Mouse (Mus musculus) kidney, postnatal 4 days (tissue): Measurements from ENCODE around the gene Hdhd3.
"Not testable (repeated sequence)": the region's sequence is repeated elsewhere in the genome, so short reads cannot be mapped to it uniquely, and the experiment has no call there.

Experiments used
- DNase-seq, 2 experiments: peaks; one replicate each; pipeline ENCODE4 v3.0.0; 2021; ENCODE audit warnings: mixed read lengths in 2 of 2

The Hdhd3 gene

DNA sequence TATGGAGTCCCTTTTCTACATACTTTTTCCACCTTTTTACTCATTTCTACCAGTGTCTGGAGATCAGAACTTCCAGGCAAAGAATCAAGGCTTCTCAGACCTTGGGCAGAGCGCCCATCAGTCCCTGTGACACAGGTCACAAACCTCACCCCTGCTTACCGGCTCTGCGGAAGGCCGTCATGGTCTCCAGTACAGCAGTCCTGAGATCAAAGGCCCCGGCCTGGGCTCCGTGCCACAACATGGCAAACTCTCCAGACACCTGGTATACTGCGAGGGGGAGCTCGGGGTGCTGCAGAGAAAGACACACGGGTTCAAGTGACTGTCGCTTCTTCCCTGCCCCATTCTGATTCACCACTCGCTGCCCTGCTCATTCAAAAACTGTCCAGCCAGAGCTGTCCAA is 6.7 kb upstream of the Hdhd3 start:
- DNase-seq, result peak; percentile 55 to 73

DNA sequence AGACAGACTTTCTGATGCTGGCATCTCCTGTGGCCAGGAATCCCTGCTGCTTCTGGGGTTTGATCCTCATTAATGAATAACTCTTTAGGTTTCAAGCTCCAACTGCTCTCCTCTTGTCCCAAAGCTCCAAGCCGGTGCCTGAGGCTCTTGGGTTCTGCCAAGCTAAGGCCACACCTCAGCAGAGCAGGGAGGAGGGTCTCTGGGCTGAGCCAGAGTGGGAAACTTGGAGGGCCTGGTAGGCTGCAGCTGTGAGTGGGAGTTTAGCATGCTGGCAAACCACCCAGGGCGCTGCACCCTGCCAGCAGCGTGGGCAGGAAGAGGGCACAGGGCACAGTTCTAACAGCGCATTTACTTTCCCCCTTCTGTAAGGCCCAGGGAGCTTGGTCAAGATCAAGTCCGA is 5.6 kb upstream of the Hdhd3 start:
- peak; percentile 46 to 64 for DNase-seq

DNA sequence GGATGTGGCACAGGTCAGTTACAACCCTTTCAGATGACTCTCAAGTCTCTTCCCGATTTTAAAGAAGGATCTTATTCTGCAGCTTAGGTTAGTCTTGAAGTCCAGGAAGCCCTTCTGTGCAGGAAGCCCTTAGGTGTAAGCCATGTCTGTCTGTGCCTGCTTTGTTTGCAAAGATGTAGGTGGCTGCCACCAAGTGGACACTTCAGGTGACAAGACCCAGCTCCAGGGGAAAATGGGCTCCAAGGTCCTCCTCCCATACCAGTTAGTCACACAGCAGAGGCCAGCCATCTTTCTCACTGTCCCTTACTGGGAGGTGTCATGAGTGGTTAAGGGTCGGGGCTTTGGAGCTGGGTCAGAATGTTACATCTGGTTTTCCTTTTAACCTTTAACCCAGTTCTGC is 3.5 kb upstream of the Hdhd3 start:
- peak; percentile 48 to 68 for DNase-seq

DNA sequence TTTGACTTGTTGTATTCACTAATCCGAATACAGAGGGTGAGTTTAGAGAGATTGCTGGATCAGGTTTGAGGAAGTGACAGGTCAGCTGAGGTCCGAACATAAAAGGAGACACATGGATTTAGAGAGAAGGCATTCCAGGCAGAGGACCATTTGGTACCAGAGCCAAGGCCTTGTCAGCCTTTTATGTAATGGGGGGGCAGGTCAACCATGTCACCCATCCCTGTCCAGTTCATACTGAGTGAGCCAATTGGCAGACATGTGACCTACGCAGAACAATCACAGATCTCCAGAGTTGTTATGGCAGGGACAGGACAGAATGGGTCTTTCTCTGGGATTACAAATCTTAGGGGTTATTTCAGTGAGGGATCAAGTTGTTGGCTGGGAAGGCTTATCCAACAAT is 2.7 kb upstream of the Hdhd3 start:
- DNase-seq, result no peak

DNA sequence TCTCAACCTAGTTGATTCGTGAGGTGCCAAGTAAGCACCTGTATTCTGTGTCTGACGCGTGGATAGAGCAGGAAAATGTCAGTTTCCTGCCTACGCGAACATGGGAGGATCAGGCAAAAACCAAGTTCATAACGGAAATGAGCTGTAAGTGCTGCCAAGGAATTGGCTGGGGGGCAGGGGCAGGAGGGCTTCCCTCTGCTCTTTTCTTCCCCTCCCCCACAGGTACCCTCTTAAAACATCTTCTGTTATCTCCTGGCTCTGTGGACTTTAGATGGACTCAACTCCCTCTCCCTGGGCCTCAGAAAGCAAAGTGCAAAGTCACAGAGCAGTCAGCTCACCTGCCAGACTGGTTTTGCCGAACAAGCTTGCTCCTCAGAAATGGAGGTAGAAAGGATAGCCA is 298 bp downstream of the Hdhd3 start:
- no peak for DNase-seq

DNA sequence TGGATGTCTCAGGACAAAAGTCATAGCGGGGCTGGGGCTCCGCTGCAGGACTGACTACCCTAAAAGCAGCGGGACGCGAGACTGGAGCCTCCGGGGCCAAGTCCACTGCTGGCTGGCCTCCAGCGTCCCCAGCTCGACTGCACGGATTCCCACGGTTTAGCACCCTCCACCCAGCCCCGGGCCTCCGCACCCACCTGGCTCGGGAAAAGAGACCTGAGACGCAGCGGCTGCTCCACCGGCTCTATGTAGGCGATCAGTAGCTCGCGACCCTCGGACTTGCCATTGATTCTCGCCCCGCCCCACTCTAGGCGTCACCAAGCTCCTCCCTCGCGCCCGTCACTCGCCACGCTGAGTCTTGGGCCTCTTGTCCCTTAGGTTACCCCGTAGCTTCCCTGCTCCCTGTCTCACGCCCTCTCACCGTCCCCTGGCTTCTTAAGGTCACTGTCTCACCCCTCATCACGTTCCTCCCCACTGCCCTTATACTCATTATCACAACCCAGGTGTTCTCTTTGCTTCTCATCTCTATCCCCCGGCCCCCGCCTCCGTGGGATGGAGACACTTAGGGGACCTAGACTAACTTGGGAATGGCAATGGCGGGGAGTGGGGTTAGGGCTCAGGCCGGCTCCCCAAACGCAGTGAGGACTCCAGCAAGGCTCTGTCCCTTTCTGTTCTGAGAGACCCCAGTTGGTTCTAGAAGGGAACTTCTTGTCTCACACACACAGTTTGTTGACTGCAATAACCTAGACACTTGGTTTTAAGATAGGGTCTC is 1.1 kb downstream of the Hdhd3 start:
- DNase-seq, result peak; percentile 95 to 96

DNA sequence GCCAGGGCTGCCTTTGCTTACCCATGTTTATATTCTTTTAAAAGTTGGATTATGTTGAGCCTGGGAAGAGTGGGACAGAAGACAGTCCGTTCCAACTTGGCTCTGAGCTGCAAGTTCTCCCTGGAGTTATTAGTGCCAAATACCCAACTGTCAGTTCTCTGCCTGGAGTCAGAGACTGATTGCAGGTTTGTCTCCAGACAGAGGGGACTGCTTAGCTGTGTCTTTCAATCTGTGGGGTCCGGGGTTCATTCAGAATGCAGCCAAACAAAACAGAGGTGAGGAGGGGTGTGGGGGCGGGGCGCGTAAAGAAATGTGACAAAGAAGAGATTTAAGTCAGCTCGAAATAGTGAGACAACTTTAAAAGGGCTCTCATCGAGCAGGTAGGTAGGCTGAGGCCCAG is 1.7 kb downstream of the Hdhd3 start:
- no peak for DNase-seq

DNA sequence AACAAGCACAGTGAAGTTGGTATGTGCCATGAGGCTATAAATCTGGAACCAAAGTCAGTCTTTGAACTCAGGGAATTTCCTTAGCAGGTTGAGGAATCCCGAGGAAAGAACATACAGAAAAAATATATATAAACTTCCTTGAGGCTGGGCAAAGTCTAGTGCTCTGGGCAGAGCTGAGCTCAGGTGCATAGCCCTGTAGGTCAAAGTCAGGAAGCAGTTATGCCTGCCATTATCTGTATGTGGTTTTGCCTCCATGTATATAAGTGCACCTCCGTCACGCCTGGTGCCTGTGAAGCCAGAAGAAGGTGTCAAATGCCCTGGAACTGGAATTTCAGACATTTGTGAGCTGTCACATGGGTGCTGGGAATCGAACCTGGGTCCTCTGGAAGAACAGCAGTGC is 2.5 kb downstream of the Hdhd3 start:
- DNase-seq, result no peak

DNA sequence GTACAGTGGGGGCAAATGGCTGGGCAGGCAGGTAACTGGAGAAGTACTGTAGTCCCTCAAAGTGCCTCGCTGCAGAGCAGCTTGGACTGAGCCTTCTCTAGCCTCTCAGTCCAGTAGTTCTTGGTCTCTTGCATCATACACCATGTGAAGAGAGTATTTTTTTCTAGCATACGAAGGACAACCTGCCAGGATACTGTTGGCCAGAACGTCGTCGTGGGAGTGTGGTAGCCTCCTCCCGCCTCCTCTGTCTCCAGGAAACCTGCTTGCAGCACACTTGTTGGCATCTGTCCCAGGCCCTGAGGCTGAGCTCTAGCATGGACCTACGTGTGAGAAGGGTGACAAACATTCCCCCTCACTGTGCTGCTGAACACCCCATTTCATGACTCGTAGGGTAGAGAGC is 6.5 kb downstream of the Hdhd3 start:
- DNase-seq, result peak; percentile 41 to 66

DNA sequence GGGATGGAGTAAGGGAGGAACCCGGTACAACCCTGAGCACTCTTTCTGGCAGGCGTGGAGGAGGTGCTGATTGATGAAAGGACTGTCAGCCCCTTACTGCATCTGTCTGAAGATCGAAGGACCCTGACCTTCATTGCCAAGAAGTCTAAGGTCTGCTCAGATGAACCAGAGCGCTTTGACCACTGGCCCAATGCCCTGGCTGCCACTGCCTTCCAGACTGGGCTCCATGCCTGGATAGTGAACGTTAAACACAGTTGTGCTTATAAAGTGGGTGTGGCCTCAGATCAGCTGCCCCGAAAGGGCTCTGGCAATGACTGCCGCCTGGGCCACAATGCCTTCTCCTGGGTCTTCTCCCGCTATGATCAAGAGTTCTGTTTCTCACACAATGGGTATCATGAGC is 7.3 kb downstream of the Hdhd3 start:
- no peak for DNase-seq

DNA sequence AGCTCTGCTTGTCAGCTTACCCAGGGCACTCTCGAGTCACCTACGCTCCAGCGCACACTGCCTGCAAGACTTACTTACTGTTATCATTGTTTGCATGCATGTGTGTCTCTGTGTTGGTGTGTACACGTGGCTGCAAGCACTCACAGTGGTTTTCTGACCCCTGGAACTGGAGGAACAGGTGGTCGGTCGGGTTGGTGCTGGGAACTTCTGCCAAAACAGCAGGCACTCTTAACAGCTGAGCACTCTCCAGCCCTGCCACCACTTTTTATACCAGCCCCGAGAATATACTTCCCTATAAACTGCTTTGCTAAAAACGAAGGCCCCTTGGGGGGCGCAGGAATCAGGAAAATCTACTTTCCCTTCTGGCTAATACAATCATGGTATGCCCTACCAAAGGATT is 9.0 kb downstream of the Hdhd3 start:
- no peak for DNase-seq

DNA sequence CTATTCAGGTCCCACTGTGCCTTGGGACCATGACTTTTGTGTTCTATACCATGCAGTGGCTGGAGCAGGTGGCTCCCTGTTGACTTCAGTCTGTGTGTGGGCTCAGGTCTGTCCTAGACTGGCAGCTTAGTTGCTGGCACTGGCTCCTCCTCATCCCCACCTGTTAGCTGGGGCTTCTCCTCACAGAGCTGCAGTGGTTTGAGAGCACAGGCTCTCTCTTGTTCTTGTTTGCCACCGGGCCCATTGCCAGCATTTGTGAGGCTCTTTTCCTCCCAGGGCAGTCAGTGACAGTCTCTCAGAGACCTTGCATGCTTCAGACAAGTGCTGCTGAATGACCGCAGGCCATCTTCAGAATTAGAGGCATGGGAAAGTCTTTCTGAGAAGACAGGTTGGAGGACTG is 10.6 kb downstream of the Hdhd3 start:
- DNase-seq, result no peak

DNA sequence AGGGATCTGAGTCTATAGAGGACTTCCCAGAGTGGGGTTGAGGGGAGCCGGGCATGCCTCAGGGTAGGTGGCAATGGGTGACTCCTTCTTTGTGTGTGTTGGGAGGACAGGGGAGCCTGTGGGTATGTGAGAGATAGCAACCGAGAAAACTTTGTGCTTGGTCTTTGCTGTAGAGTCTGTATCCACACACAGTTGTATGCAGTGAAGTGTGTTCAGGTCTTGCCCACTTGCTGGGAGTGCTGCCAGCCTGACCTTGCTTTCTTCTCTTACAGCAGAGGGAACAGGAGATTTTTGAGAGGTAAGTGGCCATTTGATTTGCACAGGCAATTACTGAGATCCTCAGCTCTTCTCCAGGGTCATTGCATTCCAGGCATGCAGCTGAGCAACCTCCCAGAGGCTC is 15.4 kb downstream of the Hdhd3 start:
- no peak for DNase-seq

DNA sequence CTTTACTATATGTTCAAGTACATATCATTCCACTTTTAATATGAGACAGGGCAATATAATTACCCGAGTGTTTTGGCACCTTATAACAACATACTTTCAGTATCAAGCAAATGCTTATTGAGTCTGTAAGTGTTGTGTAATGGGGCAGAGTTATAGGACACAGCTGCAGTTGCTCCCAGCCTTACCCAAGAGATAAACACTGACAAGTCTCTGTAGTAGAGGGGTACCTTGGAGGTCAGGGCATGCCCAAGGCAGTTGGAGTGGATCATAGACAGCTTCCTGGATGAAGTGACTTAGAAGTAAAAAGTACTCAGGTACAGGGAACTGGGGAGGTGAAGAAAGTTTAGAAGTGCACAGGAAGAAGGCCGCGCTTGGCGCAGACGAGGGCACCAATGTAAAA is 16.1 kb downstream of the Hdhd3 start:
- DNase-seq, result no peak

DNA sequence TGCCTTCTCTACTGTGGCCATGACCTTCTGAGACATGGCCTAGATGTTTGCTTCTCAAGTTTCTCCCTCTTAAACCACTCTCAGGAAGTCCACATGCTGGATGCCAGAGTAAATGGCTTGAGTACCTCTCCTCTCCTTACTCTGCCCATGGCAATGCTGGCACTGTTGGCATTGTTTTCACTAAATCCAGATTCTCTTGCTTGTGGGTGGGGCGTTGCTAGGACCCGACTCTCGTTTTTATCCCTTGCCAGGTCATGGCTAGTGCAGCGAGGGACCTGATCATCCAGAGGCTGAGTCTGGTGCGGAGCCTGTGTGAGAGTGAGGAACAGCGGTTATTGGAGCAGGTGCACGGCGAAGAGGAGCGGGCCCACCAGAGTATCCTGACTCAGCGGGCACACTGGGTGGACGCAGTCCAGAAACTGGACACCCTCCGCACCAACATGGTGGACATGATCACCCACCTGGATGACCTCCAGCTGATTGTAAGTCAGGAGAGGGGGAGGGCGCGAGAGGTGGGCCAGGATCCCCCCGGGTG is 17.0 kb downstream of the Hdhd3 start:
- no peak for DNase-seq

DNA sequence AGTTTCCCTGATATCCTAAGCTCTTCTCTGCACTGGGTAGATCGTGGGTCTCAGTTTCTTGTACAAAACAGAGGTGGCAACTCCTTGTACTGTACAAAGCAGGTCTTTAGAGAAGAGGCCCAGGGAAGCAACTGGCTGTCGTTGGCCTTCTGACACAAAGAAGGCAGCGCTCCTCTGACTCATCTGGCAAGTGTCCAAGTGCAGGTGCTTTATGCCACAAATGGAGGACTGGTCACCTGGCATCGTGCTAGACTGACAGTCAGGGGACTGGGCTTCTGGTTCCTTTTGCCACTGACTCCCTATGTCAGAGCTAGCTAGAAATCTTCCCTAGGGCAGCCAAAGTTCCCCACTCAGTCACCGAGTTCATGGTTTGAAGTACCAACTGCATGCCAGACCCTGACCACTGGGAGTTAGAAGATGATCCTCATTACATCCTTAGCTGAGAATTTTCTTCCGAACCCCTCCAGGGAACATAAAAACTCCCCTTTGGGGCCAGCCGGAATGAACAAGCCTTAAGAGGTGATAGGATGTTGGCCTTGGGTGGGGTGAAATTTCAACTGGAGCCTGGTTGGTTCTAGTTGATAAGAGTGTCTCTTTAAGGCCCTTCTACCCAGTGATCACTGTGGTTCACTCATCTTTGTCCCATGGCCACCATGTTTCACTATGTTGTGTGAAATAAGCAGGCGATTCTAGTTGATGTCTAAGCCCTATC is 17.7 kb downstream of the Hdhd3 start:
- DNase-seq, result peak in 1 of 2 experiments; percentile 27

DNA sequence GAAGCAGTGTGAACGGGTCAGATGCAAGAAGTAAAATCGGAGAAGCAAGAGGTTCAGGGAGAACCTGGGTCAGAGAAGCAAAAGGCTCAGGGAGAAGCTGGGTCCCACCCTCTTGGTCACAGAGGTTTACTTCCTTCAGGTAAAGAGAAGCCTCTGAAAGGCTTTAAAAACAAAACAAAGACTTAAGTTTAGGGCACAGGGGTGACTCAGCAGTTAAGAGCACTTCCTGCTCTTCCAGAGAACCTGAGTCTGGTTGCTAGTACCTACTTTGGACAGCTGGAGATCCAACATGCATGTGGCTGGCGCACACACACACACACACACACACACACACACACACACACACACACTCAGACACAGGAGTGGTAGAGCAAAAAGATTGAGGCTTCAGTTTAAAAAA is 18.3 kb downstream of the Hdhd3 start:
- no peak for DNase-seq

DNA sequence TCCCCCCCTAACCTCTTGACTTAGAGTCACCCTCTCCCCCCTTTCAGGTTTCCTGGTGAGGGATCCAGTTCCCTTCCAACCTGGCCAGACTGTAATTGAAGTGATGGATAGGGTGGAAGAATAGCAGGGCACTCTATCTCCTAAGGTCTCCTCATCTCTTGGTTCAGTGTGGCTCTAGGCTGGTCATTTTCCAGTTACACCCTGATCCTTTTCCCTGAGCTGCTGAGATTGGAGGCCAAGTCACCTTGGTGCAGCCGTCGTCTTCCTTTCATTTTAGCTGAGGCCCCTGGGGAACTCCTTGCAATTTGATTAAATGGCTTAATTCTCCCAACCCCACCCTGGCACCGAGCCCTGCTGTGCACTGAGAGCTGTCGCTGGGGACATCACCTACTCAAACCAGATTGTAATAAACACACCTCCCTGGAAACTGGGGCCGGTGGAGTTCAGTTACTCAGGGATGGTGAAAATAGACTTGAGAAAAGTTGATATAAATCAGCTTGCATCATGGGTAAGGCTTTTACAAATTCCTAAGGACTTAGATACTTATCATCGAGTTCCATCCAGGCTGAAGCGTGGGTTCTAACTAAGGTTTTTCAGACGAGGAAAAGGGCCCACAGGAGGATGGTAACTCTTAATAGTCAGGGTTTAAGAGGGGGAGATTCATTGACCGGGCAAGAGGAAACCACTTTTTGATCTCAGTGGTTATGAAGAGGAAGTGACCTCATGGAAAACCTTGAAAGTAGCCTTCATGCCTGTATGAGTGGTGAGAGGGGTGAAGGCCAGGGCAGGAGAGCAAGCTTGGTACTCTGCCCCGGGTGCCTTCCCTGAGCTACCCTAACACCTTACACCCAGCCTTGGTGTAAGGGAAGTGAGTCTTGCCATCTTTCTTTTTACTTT is 22.3 kb downstream of the Hdhd3 start:
- DNase-seq, result peak in 1 of 2 experiments; percentile 41

DNA sequence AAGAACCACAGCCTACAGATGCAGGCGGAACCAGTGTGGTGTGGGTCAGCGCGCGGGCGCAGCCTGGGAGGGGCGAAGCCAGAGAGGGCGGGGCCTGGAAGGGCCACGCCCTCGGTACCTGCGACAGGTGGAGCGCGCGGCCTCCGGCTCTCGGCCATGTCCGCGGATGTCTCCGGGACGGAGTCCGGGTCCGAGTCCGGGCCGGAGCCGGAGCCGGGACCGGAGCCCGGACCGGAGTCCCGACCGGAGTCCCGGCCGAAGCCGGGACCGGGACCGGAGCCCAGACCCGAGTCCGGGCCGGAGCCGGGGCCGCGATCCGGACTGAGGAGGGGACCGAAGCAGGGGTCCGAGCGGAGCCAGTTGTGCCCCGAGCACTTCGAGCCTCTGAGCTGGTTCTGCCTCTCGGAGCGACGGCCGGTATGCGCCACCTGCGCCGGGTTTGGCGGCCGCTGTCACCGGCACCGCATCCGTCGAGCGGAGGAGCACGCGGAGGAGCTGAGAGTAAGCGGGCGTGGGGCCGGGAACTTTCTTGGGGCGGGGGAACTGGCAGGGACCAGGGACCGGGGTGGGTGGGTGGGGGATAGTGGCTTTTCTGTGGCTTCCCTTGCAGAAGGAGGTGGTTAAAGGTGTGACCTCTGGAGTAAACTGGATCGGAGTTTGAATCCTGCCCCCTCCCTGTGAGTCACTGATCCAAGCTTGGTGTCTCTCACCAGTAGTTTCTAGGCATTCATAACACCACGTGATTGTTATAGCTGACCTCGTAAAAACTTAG is 23.1 kb downstream of the Hdhd3 start, which contains the start of gene Bspry:
Gene Bspry (plus strand): TSS at position 117 of the 772 bp plus-strand sequence.
- peak; percentile 70 to 85 for DNase-seq

DNA sequence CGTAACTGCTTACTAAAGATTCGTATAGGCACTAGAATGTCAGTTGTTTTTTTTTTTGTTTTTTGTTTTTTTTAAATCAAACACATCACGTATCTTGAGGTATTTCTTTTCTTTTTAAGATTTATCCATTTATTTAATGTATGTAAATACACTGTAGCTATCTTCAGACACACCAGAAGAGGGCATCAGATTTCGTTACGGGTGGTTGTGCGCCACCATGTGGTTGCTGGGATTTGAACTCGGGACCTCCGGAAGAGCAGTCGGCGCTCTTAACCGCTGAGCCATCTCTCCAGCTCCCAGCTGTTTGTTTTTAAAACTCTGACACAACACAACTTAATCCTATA is 23.7 kb downstream of the Hdhd3 start:
- DNase-seq, result not testable (repeated sequence)

DNA sequence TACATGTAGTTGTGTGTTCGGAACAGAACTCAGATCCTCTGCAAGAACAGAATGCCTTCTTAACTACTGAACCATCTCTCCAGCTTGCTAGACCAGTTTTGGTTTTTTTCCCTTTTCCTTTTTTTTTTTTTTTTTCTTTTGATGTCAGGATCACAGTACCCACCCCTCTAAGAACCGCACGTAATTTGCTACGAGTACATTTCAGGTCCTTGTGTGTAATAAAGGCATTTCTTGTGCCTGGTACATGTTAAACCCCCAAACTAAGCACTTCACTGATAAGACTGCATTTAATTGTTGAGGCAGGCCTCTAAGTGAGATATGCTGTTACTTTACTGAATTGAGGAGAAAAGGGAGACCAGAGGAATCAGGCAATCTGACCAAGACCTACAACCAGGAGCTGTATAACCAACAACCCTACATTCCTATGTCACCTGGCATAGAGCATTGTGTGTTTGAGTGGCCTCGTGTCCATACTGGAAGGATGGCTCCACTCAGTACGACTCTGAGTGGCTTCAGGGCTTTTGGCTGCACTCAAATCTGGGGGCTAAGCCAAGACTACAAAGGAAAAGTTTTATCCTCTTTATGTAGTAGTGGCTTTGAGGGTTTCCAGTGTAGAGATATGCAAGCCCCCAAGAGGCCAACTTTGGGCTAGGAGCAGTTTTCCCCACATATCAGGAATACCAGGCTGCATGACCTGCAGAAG is 25.6 kb downstream of the Hdhd3 start:
- DNase-seq, result no peak

DNA sequence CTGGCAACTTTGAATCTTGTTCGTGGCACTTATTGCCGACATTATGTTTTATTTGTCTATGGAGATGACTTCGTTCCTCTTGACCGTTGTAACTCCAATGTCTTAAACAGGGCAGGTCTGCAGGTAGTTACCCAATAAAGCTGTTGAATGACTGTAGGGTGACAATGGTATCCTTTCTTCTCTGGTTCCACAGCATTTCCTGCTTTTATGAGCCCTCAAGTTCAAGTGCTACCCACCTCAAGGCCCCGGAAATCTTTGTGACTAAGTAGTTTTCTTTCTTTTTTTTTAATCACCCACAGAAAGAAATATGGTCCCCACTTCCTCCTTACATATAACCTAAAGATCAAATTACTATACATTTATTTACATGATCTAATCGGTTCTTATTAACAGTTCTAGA is 27.5 kb downstream of the Hdhd3 start:
- DNase-seq, result no peak
